Mouse (Mus musculus): ENCODE measurements around the gene Sema6d.
"Not testable (repeated sequence)": the region's sequence is repeated elsewhere in the genome, so short reads cannot be mapped to it uniquely, and the experiment has no call there.

Sema6d gene

DNA sequence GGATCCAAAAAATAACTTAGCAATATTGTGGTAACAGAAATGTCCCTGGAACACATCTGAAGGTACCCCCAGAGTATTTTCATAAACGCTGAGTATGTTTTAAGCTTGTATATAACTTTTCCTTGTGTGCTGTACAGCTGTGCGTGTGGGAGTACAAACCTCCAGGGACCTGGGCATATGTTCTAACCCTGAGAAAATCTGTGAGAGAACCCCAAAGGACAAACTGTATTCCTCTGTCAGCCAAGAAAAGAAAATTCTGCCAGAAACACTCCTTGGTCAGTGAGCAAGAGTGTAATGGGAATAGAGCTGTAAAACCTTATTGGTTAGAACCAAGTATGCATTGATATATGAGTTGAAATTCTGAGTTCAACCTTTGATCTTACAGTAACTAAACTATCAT, 203.8 kb downstream of the Sema6d start:
- no peak for DNase-seq (ENCODE audit: low read depth)

GRCm38 (mm10) chr2:124298351-124298750, 208.6 kb downstream of the Sema6d start:
- no peak for DNase-seq (ENCODE audit: low read depth)

GRCm38 (mm10) chr2:124298872-124299271, 209.1 kb downstream of the Sema6d start:
- no peak for DNase-seq (ENCODE audit: low read depth)

DNA sequence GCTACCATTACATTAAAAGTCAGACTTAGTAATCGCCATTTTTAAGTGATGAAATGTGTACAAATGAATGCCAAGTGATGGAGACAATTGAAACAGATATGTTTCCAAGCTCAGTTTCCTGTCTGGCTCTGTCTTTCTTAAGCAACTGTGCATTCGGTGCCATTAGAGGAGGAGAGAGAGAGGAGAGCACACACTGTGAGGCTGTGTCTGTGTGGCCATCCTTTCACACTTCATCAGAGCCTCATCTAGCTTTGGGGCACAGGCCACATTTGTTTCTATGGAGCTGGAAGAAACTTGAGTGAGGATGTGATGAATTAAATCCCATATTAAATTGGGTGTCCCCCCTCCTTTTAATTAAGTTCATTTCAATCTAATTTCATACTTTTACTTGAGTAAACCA, 218.8 kb downstream of the Sema6d start:
- no peak for DNase-seq (ENCODE audit: low read depth)

DNA sequence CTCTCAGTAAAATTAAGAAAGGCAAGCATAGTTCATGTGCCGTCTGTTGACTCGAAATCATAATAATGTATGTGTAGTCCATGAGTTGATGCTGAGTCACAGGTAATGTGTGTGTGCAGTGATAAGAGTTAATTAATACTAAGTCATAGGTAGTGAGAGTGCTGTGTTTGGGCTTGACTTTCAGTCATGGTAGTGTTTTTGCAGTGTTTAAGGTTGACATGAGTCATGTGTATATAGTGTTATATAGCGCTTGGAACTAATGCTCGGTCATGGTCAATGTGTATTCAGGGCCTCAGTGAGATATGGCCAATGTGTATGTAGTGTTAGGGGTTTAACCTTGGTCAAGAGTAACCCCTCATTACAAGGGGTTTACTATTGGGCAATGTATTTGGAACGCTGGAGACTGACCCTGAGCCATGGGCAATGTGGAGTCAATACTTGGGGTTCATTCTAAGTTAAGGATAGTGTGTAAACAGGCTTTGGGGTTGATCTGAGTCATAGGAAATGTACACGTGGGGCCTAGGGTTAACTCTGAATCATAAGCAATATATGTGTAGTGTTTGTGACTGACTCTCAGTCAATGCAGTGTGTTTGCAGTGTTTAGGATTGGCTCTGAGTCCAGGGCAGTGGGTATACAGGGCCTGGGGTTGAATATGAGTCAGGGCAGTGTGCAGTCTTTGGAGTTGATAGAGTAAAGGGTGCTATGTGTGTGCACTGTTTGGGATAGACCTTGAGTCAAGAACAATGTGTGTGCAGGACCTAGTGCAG, 219.8 kb downstream of the Sema6d start:
- DNase-seq (ENCODE audit: low read depth) = no peak

GRCm38 (mm10) chr2:124322528-124323215, 232.9 kb downstream of the Sema6d start:
- no peak for DNase-seq (ENCODE audit: low read depth)

DNA sequence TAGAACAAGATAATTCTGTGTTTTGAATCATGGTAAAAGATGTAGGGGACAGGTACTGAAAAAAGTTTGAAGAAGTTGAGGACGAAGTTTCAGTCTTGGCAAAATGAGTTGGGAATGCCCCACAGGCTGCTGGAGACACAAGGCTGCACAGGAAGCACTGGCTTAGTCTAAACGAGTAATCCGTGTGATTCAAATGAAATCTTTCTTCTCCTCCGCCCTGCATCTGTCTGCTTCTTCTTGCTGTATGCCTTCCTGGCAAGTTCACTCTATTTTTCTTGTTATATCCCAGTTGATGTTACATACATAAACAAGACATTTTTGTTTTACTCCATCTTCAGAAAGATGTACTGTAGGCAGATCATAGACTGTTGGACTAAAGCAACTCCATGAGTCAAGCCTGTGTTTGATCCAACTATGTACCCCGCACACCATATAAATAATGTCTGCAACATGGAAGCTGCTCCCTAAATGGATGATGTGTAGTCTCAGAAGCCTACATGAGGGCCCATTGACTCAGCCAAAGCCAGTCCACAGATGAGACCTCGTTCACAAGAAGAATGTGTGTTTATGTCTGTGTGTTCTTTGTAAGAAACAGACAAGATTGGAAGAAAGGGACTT, 234.4 kb downstream of the Sema6d start:
- no peak for DNase-seq (ENCODE audit: low read depth)

- no peak for DNase-seq (ENCODE audit: low read depth)
These were observed 239.8 kb downstream of the Sema6d start for GRCm38 (mm10) chr2:124329473-124330130.

- no peak for DNase-seq (ENCODE audit: low read depth)
These were observed 243.1 kb downstream of the Sema6d start for GRCm38 (mm10) chr2:124332890-124333289.

GRCm38 (mm10) chr2:124334655-124335054, 244.9 kb downstream of the Sema6d start:
- not testable (repeated sequence) for DNase-seq (ENCODE audit: low read depth)

DNA sequence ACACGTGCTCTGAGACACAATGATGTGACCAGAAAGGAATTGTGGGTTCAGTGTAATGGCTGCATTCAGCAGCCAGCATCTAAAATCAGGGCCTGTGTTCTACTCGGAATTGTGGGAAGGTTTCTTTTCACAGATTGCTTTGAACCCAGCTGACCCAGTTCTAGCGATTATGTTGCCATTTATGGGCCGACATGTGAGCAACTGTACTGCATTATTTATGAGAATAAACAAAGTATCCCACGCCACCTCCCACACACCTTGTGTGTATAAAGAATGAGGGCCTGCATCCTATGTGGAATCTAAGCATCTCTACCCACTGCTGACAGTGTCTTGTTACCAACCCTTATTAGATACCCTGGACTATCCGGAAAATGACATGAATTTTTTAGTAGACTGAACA, 248.5 kb downstream of the Sema6d start:
- no peak for DNase-seq (ENCODE audit: low read depth)

- no peak for DNase-seq (ENCODE audit: low read depth)
These were observed 264.4 kb downstream of the Sema6d start for GRCm38 (mm10) chr2:124354191-124354590.

- no peak for DNase-seq (ENCODE audit: low read depth)
These were observed 264.9 kb downstream of the Sema6d start for GRCm38 (mm10) chr2:124354716-124355115.

- no peak for DNase-seq (ENCODE audit: low read depth)
These were observed 279.5 kb downstream of the Sema6d start for GRCm38 (mm10) chr2:124369291-124369690.

- no peak for DNase-seq (ENCODE audit: low read depth)
These were observed 280.2 kb downstream of the Sema6d start for GRCm38 (mm10) chr2:124369991-124370390.

GRCm38 (mm10) chr2:124371363-124371762, 281.6 kb downstream of the Sema6d start:
- DNase-seq (ENCODE audit: low read depth) = no peak

DNA sequence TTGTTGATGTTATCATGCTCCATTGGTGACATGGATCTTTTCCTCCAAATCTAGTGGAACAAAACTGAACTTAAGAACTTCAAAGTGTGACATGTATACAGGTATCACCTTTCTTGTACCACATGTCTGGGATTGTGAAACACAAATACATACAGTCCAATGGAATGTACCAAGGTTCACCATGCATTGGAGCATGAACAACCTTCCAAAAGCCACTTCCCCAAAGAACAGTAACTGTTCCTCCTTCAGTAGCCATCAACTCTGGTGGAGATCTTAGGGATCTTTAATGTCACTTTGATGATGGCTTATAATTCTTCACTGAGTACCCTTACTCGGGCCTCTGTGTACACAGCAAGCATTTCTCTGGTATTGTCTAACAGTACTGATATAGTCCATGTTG, 295.3 kb downstream of the Sema6d start:
- DNase-seq (ENCODE audit: low read depth) = no peak

GRCm38 (mm10) chr2:124385722-124386121, 296.0 kb downstream of the Sema6d start:
- no peak for DNase-seq (ENCODE audit: low read depth)

DNA sequence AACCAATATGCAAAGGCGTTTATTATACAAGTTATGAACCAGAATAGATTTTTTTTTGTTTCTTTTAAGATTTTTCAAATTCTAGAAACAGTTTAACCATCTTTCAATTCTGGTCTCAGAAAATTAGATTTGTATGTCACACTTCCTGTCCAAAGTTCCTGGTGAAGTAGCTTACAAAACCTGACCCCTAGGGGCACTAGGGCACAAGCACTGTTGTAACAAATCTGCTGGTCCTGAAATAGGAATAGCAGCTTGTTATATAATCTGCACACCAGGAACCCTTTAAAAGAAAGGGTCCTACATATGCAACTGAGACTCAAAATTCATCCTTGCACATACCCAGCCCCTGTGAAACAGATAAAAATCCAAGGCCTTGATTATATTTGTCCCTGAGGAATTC, 298.5 kb downstream of the Sema6d start:
- DNase-seq (ENCODE audit: low read depth) = no peak

DNA sequence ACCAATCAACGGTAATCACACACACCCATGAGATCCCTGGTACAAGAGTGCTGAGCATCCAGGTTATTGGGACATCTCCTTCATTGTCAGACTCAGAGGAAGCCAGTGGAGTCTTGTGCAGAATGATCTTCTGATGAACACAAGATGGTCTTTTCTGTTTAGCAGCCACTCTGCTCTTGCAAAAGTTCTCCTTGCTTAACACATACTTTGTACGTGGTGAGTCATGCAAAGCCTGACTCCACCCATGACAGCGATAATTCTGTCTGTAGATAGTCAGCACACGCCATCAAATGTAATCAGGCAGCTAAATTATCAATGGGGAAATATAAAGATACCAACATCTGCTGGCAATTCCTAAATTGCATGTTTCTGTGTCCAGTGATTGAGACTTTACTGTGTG, 307.0 kb downstream of the Sema6d start:
- DNase-seq (ENCODE audit: low read depth) = no peak

DNA sequence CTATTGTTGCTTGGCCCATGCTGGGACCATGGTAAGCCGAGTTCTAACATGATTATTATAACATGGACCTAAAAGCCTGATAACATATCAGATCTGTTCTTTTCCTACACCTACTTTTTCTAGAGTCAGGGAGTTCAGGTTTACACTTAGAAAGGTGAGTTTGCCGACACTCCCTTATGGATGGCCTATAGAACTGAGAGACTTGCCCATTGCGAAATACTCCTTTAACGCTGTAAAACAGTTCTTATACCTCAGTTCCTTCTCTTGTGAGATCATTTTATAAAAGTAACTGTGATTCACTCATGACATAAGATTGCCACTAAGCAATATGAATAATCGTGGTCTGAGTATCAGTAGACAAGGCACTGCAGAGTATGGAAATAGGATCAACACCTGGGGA, 307.5 kb downstream of the Sema6d start:
- no peak for DNase-seq (ENCODE audit: low read depth)

DNA sequence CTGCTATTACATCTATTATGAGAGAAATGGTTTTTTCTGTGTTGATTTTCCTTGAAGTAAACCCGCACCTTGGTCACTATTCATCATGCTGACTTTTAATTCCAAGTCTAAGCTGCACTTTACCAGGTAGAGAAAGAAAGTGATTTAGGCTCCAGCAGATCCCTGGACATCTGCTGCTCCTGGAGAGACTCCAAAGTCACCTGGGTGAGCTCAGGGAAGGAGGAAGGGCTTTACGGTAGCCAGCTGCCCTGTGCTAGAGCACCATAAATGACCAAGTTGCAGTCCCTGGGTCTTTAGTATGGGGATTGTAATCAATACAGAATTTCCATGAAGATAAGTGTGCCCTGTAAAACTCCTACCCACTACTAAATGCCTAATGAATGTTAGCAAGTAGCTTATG, 309.8 kb downstream of the Sema6d start:
- DNase-seq (ENCODE audit: low read depth) = no peak
